In genomic region chr5:53998146-53998742, GRCm38 (mm10) we compare ENCODE assay signal across 8 mouse cellular contexts. TPM values are rescaled to one million over a fixed set of nuclear protein-coding genes. Genes with fewer than 3 reads are reported as not detected.
DNase-seq lines count a peak whose midpoint lies in the region; ATAC-seq and TF ChIP-seq lines count a peak whose summit lies in the region.

Gene Stim2 (plus strand): TSS chr5:53998499.

- DNase-seq in c-Kit-positive CD71-positive TER-119-positive erythroid progenitor cells, embryonic 14.5 days (ENCODE audit: low spot score): peak; percentile 89
- peak; percentile 96 to 97 for DNase-seq in heart, postnatal 10 days
- DNase-seq in large intestine, adult 2 months (ENCODE audit: low read depth, low spot score): peak; percentile 52
- DNase-seq in liver, postnatal 0 days: peak; percentile 96
- peak; percentile 97 for DNase-seq in testis, postnatal 10 days (ENCODE audit: low spot score)

- H3K4me3 ChIP-seq in E14TG2a.4 (replicated peaks; ENCODE audit: low read length): peak within 1 kb of the TSS; percentile 92
- H3K4me3 ChIP-seq in forebrain, embryonic 13.5 days: peak within 1 kb of the TSS; percentile 87
- peak within 1 kb of the TSS; percentile 97 for H3K4me3 ChIP-seq in liver, postnatal 0 days (ENCODE audit: low read depth, low read length)
- peak within 1 kb of the TSS; percentile 92 for H3K4me3 ChIP-seq in neural tube, embryonic 14.5 days (ENCODE audit: low read depth, low read length)

- peaks cover 39% of the 10 kb centered on the region for H3K27me3 ChIP-seq in E14TG2a.4 (ENCODE audit: insufficient read depth, low read length)
- H3K27me3 ChIP-seq in forebrain, embryonic 13.5 days: no peaks in the 10 kb centered on the region
- H3K27me3 ChIP-seq in liver, postnatal 0 days (ENCODE audit: insufficient read depth, low read length): no peaks in the 10 kb centered on the region
- no peaks in the 10 kb centered on the region for H3K27me3 ChIP-seq in neural tube, embryonic 14.5 days (ENCODE audit: control insufficient read depth, insufficient read depth, low read length)

- H3K4me2 ChIP-seq in forebrain, embryonic 13.5 days: peak within 1 kb of the TSS; percentile 80
- peak within 1 kb of the TSS; percentile 92 for H3K4me2 ChIP-seq in liver, postnatal 0 days (ENCODE audit: low read depth, low read length)
- peak within 1 kb of the TSS; percentile 67 for H3K4me2 ChIP-seq in neural tube, embryonic 14.5 days (ENCODE audit: low read depth, low read length)

- H3K9ac ChIP-seq in forebrain, embryonic 13.5 days: peak within 1 kb of the TSS; percentile 93
- peak within 1 kb of the TSS; percentile 94 for H3K9ac ChIP-seq in liver, postnatal 0 days (replicated peaks)
- peak within 1 kb of the TSS; percentile 86 for H3K9ac ChIP-seq in neural tube, embryonic 14.5 days (replicated peaks; ENCODE audit: low read depth, low read length)

- TF ChIP-seq CTCF in E14TG2a.4 (conservative IDR thresholded peaks at IDR 0.05; ENCODE audit: low read length): no peak
- TF ChIP-seq CTCF in liver, postnatal 0 days (IDR thresholded peaks at IDR 0.05; ENCODE audit: low read depth): no peak

- H3K27ac ChIP-seq in forebrain, embryonic 13.5 days: peak within 1 kb of the TSS; percentile 91
- peak within 1 kb of the TSS; percentile 93 for H3K27ac ChIP-seq in liver, postnatal 0 days (ENCODE audit: low read depth)
- peak within 1 kb of the TSS; percentile 89 for H3K27ac ChIP-seq in neural tube, embryonic 14.5 days (ENCODE audit: low read depth, low read length)

- no peak for TF ChIP-seq EP300 in liver, postnatal 0 days (IDR thresholded peaks at IDR 0.05; ENCODE audit: low read depth)

- no peaks in the 10 kb centered on the region for H3K9me3 ChIP-seq in E14TG2a.4 (ENCODE audit: low read length)
- H3K9me3 ChIP-seq in forebrain, embryonic 13.5 days (replicated peaks): no peaks in the 10 kb centered on the region
- H3K9me3 ChIP-seq in liver, postnatal 0 days (ENCODE audit: low read length): no peaks in the 10 kb centered on the region
- no peaks in the 10 kb centered on the region for H3K9me3 ChIP-seq in neural tube, embryonic 14.5 days (ENCODE audit: control insufficient read depth, low read length)

- no peaks in the 10 kb centered on the region for H3K36me3 ChIP-seq in E14TG2a.4 (ENCODE audit: insufficient read depth, low read length)
- no peaks in the 10 kb centered on the region for H3K36me3 ChIP-seq in forebrain, embryonic 13.5 days (ENCODE audit: poor library complexity, severe bottlenecking)
- no peaks in the 10 kb centered on the region for H3K36me3 ChIP-seq in liver, postnatal 0 days (replicated peaks; ENCODE audit: insufficient read depth, low read length)
- H3K36me3 ChIP-seq in neural tube, embryonic 14.5 days (ENCODE audit: control insufficient read depth, insufficient read depth, low read length): no peaks in the 10 kb centered on the region

- peak; percentile 96 for ATAC-seq in forebrain, embryonic 13.5 days
- ATAC-seq in liver, postnatal 0 days: peak; percentile 93
- ATAC-seq in neural tube, embryonic 14.5 days (ENCODE audit: low read depth): peak; percentile 94

- peaks cover 30% of the 10 kb centered on the region for H3K4me1 ChIP-seq in E14TG2a.4 (replicated peaks; ENCODE audit: low read depth, low read length)
- peaks cover 27% of the 10 kb centered on the region for H3K4me1 ChIP-seq in forebrain, embryonic 13.5 days
- peaks cover 22% of the 10 kb centered on the region for H3K4me1 ChIP-seq in liver, postnatal 0 days (ENCODE audit: insufficient read depth)
- peaks cover 14% of the 10 kb centered on the region for H3K4me1 ChIP-seq in neural tube, embryonic 14.5 days (ENCODE audit: control insufficient read depth, insufficient read depth, low read length)

- intact Hi-C loops in heart, postnatal 10 days (cut with DNase I): loop anchor here (2.0 to 5.0 kb wide), 4 partner anchors 47 to 126 kb away; no protein-coding TSS in a partner anchor

- under 1% methylated on average over 54 of the region's 71 CpGs for WGBS in forebrain, embryonic 13.5 days
- WGBS in large intestine, adult 2 months: under 1% methylated on average over 58 of the region's 71 CpGs
- WGBS in liver, postnatal 0 days (ENCODE audit: insufficient replicate concordance): 0% methylated on average over 35 of the region's 71 CpGs
- WGBS in neural tube, embryonic 14.5 days: under 1% methylated on average over 55 of the region's 71 CpGs

RNA-seq across cellular contexts. Expression of gene Stim2, which starts in this region (rescaled TPM):
- polyA plus RNA-seq in forebrain, embryonic 13.5 days (2015; fragmentation: Nextera tagmentation; extraction: Ambion mirVana): 18.5 and 19.5 TPM in 2 replicates
- total RNA-seq in heart, postnatal 10 days (2021): 10 to 100 TPM; 24.8 to 27.2 TPM
- 12.7 and 16.0 TPM in 2 replicates for polyA plus RNA-seq in large intestine, adult 2 months (2012; rRNA removed)
- 5.4 and 6.3 TPM in 2 replicates for polyA plus RNA-seq in liver, postnatal 0 days (2015; fragmentation: Nextera tagmentation; extraction: Ambion mirVana)
- 30.6 and 35.8 TPM in 2 replicates for polyA plus RNA-seq in neural tube, embryonic 14.5 days (2014; fragmentation: Nextera tagmentation; extraction: Ambion mirVana)

Comparison
In these comparisons a context has a peak if more than half of its experiments do, and no peak if none do; other contexts are left out.
1. Peak in every context shown above with its lines: DNase-seq, ATAC-seq, H3K4me3 ChIP-seq and H3K27ac ChIP-seq.